Mouse (Mus musculus): ENCODE measurements at regions not wholly inside any gene's neighbourhood (a gene's known extent, or its start where the extent isn't known, plus 50 kb on each side); places are given as distances from the start of the nearest gene placed in this dataset.
A peak's percentile ranks its signal among the peaks of the same experiment; 100 is the strongest.

- peak; percentile 66 for DNase-seq (ENCODE audit: low read depth, low spot score)
Observed at GRCm38 (mm10) chr13:70282731-70283130, 354.7 kb downstream of the Ice1 start.

- DNase-seq (ENCODE audit: low read depth, low spot score), result no peak
Observed at GRCm38 (mm10) chr13:70283231-70283630, 354.2 kb downstream of the Ice1 start.

- DNase-seq (ENCODE audit: low read depth, low spot score), result no peak
Observed at GRCm38 (mm10) chr13:70292713-70293112, 344.7 kb downstream of the Ice1 start.

- no peak for DNase-seq (ENCODE audit: low read depth, low spot score)
Observed at GRCm38 (mm10) chr13:70303953-70304525, 333.4 kb downstream of the Ice1 start.

- peak; percentile 70 for DNase-seq (ENCODE audit: low read depth, low spot score)
Observed at GRCm38 (mm10) chr13:70310516-70310915, 326.9 kb downstream of the Ice1 start.

GRCm38 (mm10) chr13:70311226-70312055 lies 326.0 kb downstream of the Ice1 start:
- DNase-seq (ENCODE audit: low read depth, low spot score), result peak; percentile 73

GRCm38 (mm10) chr13:70313205-70313604 lies 324.2 kb downstream of the Ice1 start:
- no peak for DNase-seq (ENCODE audit: low read depth, low spot score)

- no peak for DNase-seq (ENCODE audit: low read depth, low spot score)
Observed at GRCm38 (mm10) chr13:70323537-70323936, 313.9 kb downstream of the Ice1 start.

- no peak for DNase-seq (ENCODE audit: low read depth, low spot score)
Observed at GRCm38 (mm10) chr13:70336069-70336468, 301.4 kb downstream of the Ice1 start.

GRCm38 (mm10) chr13:70340437-70340836 lies 297.0 kb downstream of the Ice1 start:
- DNase-seq (ENCODE audit: low read depth, low spot score), result no peak

- DNase-seq (ENCODE audit: low read depth, low spot score), result no peak
Observed at GRCm38 (mm10) chr13:70343191-70343734, 294.2 kb downstream of the Ice1 start.

- DNase-seq (ENCODE audit: low read depth, low spot score), result peak; percentile 29
Observed at GRCm38 (mm10) chr13:70343911-70344310, 293.5 kb downstream of the Ice1 start.

- no peak for DNase-seq (ENCODE audit: low read depth, low spot score)
Observed at GRCm38 (mm10) chr13:70344311-70344710, 293.1 kb downstream of the Ice1 start.

GRCm38 (mm10) chr13:70348456-70348855 lies 289.0 kb downstream of the Ice1 start:
- DNase-seq (ENCODE audit: low read depth, low spot score), result no peak

GRCm38 (mm10) chr13:70348965-70349364 lies 288.5 kb downstream of the Ice1 start:
- DNase-seq (ENCODE audit: low read depth, low spot score), result no peak

GRCm38 (mm10) chr13:70369647-70370046 lies 267.8 kb downstream of the Ice1 start:
- no peak for DNase-seq (ENCODE audit: low read depth, low spot score)

GRCm38 (mm10) chr13:70380772-70381171 lies 256.7 kb downstream of the Ice1 start:
- no peak for DNase-seq (ENCODE audit: low read depth, low spot score)

- no peak for DNase-seq (ENCODE audit: low read depth, low spot score)
Observed at GRCm38 (mm10) chr13:70385292-70385691, 252.1 kb downstream of the Ice1 start.

- DNase-seq (ENCODE audit: low read depth, low spot score), result no peak
Observed at GRCm38 (mm10) chr13:70412788-70413187, 224.6 kb downstream of the Ice1 start.

GRCm38 (mm10) chr13:70418156-70418555 lies 219.3 kb downstream of the Ice1 start:
- no peak for DNase-seq (ENCODE audit: low read depth, low spot score)

GRCm38 (mm10) chr13:70439419-70439818 lies 198.0 kb downstream of the Ice1 start:
- DNase-seq (ENCODE audit: low read depth, low spot score), result no peak

- DNase-seq (ENCODE audit: low read depth, low spot score), result no peak
Observed at GRCm38 (mm10) chr13:70446940-70447339, 190.5 kb downstream of the Ice1 start.
